Mouse (Mus musculus) ES-Bruce4 (cell line): Measurements from ENCODE around the gene Cd36.

Source experiments
- CTCF ChIP-seq: IDR thresholded peaks from one replicate; pipeline ENCODE4 v1.8.1; 2011; ENCODE audit warnings: low read depth, low read length
- EP300 ChIP-seq: IDR thresholded peaks from 2 replicates; pipeline ENCODE4 v1.6.1; 2011; ENCODE audit warnings: low read depth, low read length; ENCODE audit not compliant: insufficient read depth
- POLR2A ChIP-seq: IDR thresholded peaks from one replicate; pipeline ENCODE4 v1.8.1; 2011; ENCODE audit warnings: low read length; ENCODE audit not compliant: insufficient read depth

- TF ChIP-seq POLR2A (no peak), CTCF (no peak), EP300 (no peak)
Observed at GRCm38 (mm10) chr5:17881542-17881896, 7.1 kb downstream of the Cd36 start.
